Mouse (Mus musculus) layer of hippocampus, postnatal 10 days (tissue): Measurements from ENCODE around the gene Nploc4. TPM values are rescaled to one million over a fixed set of nuclear protein-coding genes. Genes with fewer than 3 reads are reported as not detected.

Source experiments
- DNase-seq, 2 experiments: peaks; one replicate each; pipeline ENCODE4 v3.0.0; 2021; ENCODE audit warnings: low spot score in 2 of 2
- total RNA-seq, 2 experiments: library from RNA; stranded (reverse); gene quantifications; 2 replicates each; pipeline ENCODE4 v1.2.3; 2021

Gene Nploc4
- total RNA-seq, 2 experiments from 2014 or later, result 71.2 to 71.4 TPM

DNA sequence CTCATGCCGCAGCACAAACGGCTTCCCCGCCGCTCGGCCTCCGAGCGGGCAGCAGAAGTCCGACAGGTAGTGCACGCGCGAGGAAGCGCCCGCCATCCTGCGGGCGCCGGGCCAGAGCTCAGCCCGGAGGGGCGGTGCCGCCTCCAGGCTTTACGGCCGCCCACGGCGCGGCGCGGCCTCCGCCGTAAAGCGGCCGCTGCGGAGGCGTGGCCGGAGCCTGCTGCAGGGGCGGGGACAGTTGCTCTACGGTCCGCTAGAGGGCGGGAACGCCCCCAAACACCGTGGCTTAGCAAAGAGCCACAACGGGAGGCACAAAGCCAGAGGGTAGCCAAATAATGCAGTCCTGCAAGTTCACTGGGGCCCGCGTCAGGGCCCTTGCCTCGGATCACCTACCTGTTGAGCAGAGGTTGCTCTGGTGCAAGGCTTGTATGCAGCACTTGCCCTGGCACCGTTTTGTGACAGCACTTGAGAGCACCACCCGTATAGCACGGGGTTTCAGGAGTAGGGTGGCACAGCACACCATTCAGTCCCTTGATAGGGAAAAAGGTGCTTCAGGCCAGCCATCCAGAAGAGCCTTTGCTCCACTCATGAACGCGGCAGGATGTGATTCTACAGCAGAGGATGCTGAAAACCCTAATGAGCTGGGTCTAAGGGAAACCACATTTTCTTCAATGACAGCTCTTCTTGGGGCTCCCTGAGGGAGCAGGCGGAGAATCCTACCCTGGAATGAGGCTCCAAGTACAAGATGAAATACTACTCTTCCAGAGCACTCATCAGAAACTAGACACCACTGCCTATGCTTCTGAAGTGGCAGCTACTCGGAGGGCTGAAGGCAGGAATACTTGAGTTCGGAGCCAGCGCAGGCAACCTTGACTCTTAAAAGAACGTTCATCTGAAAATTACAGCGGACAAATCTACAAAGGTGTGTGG is 58.6 kb downstream of the Nploc4 start, which contains the start of gene Faap100:
Faap100 (minus strand) TSS at position 154 of the 930 bp plus-strand sequence.
- peak; percentile 85 to 90 for DNase-seq

GRCm38 (mm10) chr11:120378031-120378610 is 59.4 kb downstream of the Nploc4 start:
- peak in 1 of 2 experiments; percentile 53 for DNase-seq

DNA sequence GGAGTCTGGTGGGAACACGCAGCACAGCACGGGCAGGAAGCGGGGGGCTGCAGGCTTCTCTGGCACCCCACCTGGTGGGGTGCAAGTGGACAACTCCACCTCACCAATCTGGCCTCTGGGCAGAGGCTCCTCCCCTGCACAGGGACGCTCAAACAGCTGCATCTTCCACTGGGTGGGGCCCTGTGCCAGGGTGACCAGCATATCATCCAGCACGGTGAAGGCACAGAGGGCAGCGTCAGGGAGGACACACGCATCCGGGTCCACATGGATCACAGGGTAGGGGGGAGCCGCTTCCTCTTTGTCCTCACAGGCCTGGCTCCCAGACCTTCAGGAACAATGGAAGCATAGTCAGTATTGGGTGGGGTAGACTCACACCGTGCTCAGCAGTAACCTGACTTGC is 60.2 kb downstream of the Nploc4 start:
- no peak for DNase-seq

- DNase-seq, result no peak
Measured at GRCm38 (mm10) chr11:120376302-120377160, 61.0 kb downstream of the Nploc4 start.

- no peak for DNase-seq
Measured at GRCm38 (mm10) chr11:120375324-120375723, 62.2 kb downstream of the Nploc4 start.

- no peak for DNase-seq
Measured at GRCm38 (mm10) chr11:120373820-120374586, 63.5 kb downstream of the Nploc4 start.

- no peak for DNase-seq
Measured at GRCm38 (mm10) chr11:120373025-120373424, 64.5 kb downstream of the Nploc4 start.

DNA sequence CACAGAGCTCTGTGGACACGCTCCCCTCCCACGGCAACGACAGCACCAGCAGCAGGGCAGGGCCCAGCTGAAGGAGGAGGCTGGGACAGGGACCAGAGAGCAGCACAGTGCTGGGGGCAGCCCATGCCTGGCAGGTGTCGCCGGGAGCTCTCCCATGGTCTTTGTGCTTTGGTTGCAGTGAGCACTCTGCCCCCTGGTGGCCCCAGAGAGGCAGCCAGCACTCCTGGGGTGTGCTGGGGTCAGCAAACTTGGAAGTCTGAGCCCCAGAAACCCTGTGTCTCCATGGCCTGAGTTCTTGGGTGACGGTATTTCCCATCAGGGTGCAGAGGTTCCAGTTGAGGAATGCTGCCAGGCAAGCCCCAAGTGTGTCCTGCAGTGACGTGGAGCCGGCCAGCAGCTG is 67.9 kb downstream of the Nploc4 start:
- DNase-seq, result peak; percentile 65 to 77

DNA sequence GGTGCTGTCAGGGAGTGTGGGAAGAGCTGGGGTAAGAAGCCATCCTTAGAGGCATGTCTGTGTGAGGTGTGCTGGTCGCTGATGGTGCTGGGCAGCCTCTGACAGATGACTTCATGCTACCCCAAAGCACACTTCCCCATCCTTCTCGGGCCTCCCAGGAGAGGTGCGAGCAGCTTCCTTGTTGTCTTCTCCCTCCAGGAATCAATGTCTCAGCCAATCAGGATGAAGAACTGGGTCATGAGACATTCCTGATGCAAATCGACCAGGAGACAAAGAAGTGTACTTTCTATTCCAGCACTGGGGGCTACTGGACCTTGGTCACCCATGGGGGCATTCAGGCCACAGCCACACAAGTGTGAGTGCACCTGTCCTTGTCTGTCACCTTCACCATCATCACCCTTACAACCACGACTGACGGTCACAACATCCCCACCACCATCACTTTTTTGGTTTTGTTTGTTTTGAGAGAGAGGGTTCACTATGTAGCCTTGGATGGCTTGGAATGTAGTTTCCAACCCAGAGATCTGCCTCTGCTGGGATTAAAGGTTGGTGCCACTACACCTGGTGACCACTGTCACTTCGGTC is 71.0 kb downstream of the Nploc4 start:
- DNase-seq, result no peak

DNA sequence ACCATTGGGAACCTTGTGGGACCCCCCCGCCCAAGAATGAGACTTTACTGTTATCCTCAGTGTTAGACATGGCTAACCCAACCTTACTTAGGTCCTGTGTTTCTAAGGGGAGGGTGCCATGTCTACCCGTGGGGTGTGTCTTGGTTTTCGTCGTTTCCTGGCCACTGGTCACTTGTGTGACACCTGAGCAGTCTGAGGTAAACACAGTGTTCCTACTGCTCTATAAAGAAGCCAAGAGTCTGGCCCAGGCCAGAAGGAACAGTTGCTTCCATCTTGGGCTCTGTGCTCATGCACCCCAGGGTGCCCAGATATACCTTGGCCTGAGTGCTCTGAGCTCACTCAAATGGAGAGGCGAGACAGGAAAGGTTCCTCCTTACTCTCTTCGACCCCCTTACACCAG is 74.6 kb downstream of the Nploc4 start:
- no peak for DNase-seq

- no peak for DNase-seq
Measured at GRCm38 (mm10) chr11:120361295-120361694, 76.2 kb downstream of the Nploc4 start, which contains the start of gene Fscn2. Gene Fscn2, plus strand, starts transcription at chr11:120361534.

GRCm38 (mm10) chr11:120360755-120361154 is 76.8 kb downstream of the Nploc4 start:
- no peak for DNase-seq

DNA sequence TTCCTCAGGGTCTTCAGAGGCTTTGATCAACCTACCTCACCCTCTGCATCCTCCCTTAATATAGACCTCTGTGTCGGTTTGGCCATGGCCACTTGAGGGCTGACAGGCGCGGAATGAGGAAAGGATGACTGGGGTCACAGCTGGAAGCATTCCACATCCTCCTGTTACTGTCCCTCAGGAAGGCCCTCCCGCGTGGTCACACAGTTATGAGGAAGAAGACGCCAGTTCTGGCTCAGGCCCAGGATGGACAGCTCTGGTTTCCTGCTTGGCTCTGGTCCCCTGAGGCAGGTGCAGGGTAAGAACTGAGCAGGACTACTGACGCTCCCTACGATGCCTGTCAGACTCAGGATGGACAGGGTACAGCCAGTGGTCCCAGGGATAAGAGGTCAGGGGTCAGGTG is 77.4 kb downstream of the Nploc4 start:
- no peak for DNase-seq

- DNase-seq, result no peak
Measured at GRCm38 (mm10) chr11:120359391-120359790, 78.1 kb downstream of the Nploc4 start.

DNA sequence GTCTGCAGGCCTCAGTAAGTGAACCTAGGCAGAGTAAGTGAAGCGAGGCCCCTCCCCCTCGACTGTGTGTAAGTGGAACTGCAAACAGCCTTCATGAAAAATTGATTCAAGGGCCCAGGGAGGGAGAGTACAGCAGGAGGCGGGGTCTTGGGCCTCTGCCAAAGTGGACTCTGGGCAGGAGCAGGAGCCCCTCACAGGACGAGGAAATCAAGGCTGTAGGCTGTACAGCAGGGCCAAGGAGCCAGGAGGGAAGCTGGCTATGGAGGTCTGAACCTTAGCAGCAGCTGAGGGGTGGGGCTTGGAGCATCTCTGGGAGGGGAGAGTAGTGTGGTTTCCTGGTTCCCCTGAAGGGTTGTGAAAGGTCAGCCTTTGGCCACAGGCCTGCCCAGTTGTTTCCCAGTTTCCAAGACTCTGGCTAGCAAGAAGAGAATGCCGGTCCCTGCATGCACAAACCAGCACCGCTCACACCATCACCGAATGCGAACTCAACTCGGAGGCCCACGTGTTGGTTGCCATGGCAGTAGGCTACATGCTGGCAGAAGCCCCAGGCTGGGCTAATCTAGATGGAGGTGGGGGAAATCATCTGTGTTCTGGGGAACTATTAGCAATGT is 79.6 kb downstream of the Nploc4 start:
- peak; percentile 82 to 83 for DNase-seq

GRCm38 (mm10) chr11:120356900-120357299 is 80.6 kb downstream of the Nploc4 start:
- DNase-seq, result no peak

GRCm38 (mm10) chr11:120356319-120356840 is 81.1 kb downstream of the Nploc4 start:
- DNase-seq, result no peak

- DNase-seq, result no peak
Measured at GRCm38 (mm10) chr11:120355277-120356039, 82.0 kb downstream of the Nploc4 start.
